Mouse (Mus musculus) lung, adult 2 months (tissue): ENCODE results near the gene Med7. TPM values are rescaled to one million over a fixed set of nuclear protein-coding genes. Genes with fewer than 3 reads are reported as not detected.

Experiments
- DNase-seq: peaks from one replicate; pipeline ENCODE4 v3.0.0; 2022
- H3K4me1 ChIP-seq: fragments of 200-500 bp; 2 replicates; pipeline ENCODE4 v1.6.1; 2011; ENCODE audit warnings: low read length; ENCODE audit not compliant: control insufficient read depth, insufficient read depth
- H3K4me3 ChIP-seq: fragments of 200-500 bp; replicated peaks from 2 replicates; pipeline ENCODE3; 2011; ENCODE audit warnings: low read depth, mild to moderate bottlenecking, control low read depth, low read length; ENCODE audit errors: extremely low read depth
- CTCF ChIP-seq: fragments of 200-500 bp; IDR thresholded peaks from 2 replicates; pipeline ENCODE4 v1.5.1; 2011; ENCODE audit warnings: mild to moderate bottlenecking, low read length, control low read depth; ENCODE audit not compliant: insufficient read depth
- POLR2A ChIP-seq: fragments of 200-500 bp; IDR thresholded peaks from 2 replicates; pipeline ENCODE4 v1.6.1; 2011; ENCODE audit warnings: low read depth, mild to moderate bottlenecking, control low read depth, low read length, borderline replicate concordance; ENCODE audit errors: extremely low read depth
- WGBS: fragments of 180-500 bp; shearing (Covaris S2); methylation state at CpG from one replicate; pipeline ENCODE4 v1.1.7; 2018; 5-methylcytosine and 5-hydroxymethylcytosine counted together
- polyA plus RNA-seq: library from polyadenylated mRNA; depleted of rRNA; stranded (reverse); fragments of >200 nt; gene quantifications from 2 replicates; pipeline ENCODE4 v1.2.3, GENCODE M21; 2012; rRNA removed

Gene Med7
- polyA plus RNA-seq, 1 experiment: 14.5 TPM

DNA sequence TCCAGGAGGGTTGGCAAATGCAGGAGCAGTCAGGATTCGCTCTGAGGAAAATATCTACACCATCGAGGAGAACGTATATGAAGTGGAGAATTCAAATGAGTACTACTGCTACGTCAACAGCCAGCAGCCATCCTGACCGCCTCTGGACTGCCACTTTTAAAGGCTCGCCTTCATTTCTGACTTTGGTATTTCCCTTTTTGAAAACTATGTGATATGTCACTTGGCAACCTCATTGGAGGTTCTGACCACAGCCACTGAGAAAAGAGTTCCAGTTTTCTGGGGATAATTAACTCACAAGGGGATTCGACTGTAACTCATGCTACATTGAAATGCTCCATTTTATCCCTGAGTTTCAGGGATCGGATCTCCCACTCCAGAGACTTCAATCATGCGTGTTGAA lies 42.6 kb downstream of the Med7 start:
- TF ChIP-seq POLR2A: no peak
- no peak for TF ChIP-seq CTCF
- Histone ChIP-seq H3K4me1 (no peaks in the 10 kb centered on the region), H3K4me3 (no peak overlapping the region)
- no peak for DNase-seq
- WGBS: 71% methylated on average over 9 of the region's 9 CpGs

DNA sequence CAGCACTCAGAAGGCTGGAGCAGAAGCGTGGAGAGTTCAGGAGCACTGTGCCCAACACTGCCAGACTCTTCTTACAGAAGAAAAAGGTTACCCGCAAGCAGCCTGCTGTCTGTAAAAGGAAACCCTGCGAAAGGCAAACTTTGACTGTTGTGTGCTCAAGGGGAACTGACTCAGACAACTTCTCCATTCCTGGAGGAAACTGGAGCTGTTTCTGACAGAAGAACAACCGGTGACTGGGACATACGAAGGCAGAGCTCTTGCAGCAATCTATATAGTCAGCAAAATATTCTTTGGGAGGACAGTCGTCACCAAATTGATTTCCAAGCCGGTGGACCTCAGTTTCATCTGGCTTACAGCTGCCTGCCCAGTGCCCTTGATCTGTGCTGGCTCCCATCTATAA lies 43.8 kb downstream of the Med7 start:
- Histone ChIP-seq H3K4me3 (no peak overlapping the region), H3K4me1 (no peaks in the 10 kb centered on the region)
- 64% methylated on average over 7 of the region's 7 CpGs for WGBS
- TF ChIP-seq CTCF (no peak), POLR2A (no peak)
- DNase-seq: no peak

DNA sequence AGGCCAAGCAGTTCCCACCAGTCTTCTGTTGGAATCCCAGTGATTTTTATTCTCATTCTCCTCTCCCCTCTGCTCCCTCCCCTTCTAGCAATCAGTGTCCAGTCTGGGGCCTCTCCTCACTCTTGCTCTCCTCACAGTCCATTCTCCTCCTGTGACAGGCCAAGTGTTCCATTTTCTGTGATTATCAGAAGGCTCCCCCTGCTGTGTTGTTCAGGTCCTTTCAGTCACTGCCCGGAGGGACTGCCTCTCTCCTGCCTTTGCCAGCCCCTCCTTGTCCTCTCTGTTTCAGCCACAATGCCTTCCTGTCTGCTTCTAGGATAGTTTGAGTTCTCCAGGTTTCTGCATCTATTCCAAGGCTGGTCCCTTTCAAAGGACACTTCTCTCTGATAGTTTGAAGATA lies 51.5 kb downstream of the Med7 start:
- 13% methylated on average over 1 of the region's 1 CpGs for WGBS
- no peak for DNase-seq
- no peaks in the 10 kb centered on the region for H3K4me1 ChIP-seq
- H3K4me3 ChIP-seq: no peak overlapping the region
- no peak for TF ChIP-seq POLR2A
- TF ChIP-seq CTCF: no peak

DNA sequence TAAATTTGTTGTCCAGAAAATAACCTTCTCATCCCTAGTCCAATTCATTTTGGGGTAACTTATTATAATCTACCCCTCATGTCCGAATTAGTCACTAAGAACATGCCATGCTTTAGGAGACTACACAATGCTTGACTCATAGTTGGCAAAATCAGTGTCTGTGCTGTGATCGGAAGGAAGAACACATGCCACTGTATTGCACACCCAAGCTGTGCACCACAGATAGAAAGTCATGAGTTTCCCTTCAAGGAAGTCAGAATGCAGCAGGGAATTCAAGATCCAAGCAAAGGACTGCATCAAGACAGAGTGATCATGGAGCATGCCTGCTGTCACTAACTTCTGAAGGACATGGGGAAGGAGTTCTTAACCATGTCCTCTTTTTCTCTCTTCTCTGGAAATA lies 51.9 kb downstream of the Med7 start:
- Histone ChIP-seq H3K4me1 (no peaks in the 10 kb centered on the region), H3K4me3 (no peak overlapping the region)
- 74% methylated on average over 2 of the region's 2 CpGs for WGBS
- TF ChIP-seq POLR2A (no peak), CTCF (no peak)
- no peak for DNase-seq

Other genes with a start within 250 kb of the Med7 start
- 2.6 TPM in 1 of 2 replicates, not detected in the other for gene Fndc9, start 201.4 kb upstream of the Med7 start, polyA plus RNA-seq
- 5.5 and 9.3 TPM in 2 replicates for gene Cyfip2, start 124.1 kb upstream of the Med7 start, polyA plus RNA-seq
- 1.4 and 1.7 TPM in 2 replicates for gene Itk, start 47.4 kb upstream of the Med7 start, polyA plus RNA-seq
- gene Fam71b, start 40.4 kb upstream of the Med7 start, polyA plus RNA-seq: 0.14 and 0.41 TPM in 2 replicates
- 1.7 and 1.8 TPM in 2 replicates for gene Havcr2, start 18.0 kb downstream of the Med7 start, polyA plus RNA-seq
- not detected in 2 replicates for gene Gm12169, start 87.3 kb downstream of the Med7 start, polyA plus RNA-seq
- gene BC053393, start 134.6 kb downstream of the Med7 start, polyA plus RNA-seq: 0.11 TPM in 1 of 2 replicates, not detected in the other
- gene Dppa1, start 192.3 kb downstream of the Med7 start, polyA plus RNA-seq: not detected in 2 replicates